Mouse (Mus musculus) frontal cortex, postnatal 14 days (tissue): ENCODE results near the gene Gucy2d.
A peak's percentile ranks its signal among the peaks of the same experiment; 100 is the strongest.

Experiments used
- DNase-seq, 2 experiments: peaks; one replicate each; pipeline ENCODE4 v3.0.0; 2022; ENCODE audit warnings: low spot score in 2 of 2

The Gucy2d gene

DNA sequence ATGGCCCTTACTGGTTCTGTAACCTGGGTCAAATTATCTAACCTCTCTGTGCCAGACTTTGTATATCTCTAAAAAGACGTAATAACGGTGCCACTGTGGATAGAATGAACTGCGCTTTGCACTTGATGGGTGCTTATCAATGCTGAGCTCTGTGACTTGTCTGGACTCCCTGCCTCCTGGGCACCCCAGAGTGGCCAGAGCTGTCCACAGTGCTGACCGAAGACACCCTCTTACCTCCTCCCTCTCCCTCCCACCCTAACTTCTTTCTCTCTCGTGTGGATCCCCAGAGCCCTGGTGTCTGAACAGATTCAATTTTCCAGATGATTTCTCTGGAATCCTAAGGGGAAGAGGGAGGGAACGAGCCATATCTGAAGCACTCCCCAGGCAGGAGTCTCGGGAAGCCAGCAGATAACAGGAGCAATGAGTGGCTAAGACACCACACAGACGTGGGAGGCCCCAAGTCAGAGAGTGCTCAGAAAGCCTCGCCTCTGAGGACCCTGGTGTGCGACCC is at the start of gene Gucy2d:
Gucy2d (plus strand) TSS at position 461 of the 511 bp plus-strand sequence.
- DNase-seq: no peak

GRCm38 (mm10) chr7:98390486-98390885 is 49.7 kb upstream of the Gucy2d start:
- no peak for DNase-seq

DNA sequence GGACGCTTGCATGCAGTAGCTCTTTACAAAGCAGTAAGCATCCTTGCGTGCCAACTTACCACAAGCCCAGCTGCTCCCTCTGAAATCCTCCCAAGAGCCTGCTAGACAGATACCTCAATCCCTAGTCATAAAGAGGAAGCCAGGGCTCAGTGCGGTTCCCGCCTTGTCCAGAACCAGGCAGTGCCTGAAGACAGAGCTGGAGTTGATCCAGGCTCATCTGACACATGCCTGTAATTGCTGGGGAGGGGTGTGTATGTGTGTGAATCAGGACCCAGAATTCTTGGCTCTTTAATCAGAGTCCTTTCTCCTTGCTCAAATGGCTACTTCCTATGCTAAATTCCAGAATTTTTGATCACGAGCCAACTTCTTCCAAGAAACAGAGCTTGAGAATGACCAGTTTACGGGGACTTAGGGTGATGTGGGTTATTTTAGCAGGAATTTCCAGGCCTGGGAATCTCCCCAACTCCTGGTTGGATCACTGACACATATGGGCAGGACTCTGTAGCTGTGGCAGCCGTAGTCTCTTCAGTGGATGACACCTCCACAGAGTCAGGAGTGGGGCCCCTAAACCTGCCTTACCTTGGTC is 48.8 kb upstream of the Gucy2d start:
- DNase-seq: no peak

- DNase-seq: no peak
These were observed 47.6 kb upstream of the Gucy2d start for GRCm38 (mm10) chr7:98392466-98393201.

- DNase-seq: no peak
These were observed 37.3 kb upstream of the Gucy2d start for GRCm38 (mm10) chr7:98402582-98403574.

DNA sequence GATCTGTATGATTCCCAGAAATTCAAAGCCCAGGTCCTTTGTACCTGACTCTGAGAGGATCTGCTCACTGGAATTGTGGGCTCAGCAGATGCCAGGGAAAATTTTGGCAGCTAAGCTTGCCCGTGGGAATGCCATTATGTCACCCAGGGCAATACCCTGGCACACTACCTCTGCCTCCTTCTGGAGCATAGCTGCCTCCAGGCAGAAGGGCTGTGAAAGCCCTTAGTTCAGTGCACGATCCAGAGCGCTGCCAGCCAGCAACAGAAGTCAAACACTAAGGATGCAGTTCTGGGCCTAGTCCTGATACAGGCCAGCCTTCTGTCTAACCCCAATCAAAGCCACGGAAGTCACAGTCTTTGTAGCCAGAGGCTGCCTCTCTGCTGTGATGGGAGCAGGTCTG is 36.2 kb upstream of the Gucy2d start:
- no peak for DNase-seq

- no peak for DNase-seq
These were observed 32.6 kb upstream of the Gucy2d start for GRCm38 (mm10) chr7:98407615-98408014.

- no peak for DNase-seq
These were observed 27.1 kb upstream of the Gucy2d start for GRCm38 (mm10) chr7:98413115-98413514.

- no peak for DNase-seq
These were observed 24.7 kb upstream of the Gucy2d start for GRCm38 (mm10) chr7:98415550-98415949.

- DNase-seq: no peak
These were observed 24.2 kb upstream of the Gucy2d start for GRCm38 (mm10) chr7:98416020-98416419.

- DNase-seq: peak; percentile 56 to 69
These were observed 22.0 kb upstream of the Gucy2d start for GRCm38 (mm10) chr7:98418031-98418805.

DNA sequence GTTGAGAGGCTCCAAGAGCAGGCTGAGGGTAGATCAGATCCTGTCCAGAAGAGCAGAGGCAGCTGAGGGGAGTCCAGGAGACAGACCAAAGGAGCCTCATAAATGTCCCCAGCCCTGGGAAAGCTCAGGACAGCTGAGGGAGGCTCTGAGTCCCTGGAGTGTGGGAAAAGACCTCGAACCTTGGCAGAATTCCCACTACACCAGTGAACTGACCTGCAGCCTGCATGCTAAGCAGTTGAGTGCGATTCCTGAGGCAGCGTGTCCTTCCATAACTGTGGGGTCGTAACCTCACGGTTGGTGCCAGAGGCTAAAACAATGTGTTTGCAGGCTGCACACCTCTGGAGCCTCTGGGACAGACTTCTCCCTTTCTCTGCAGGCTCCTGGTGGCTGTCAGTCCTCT is 20.9 kb upstream of the Gucy2d start:
- DNase-seq: no peak

- no peak for DNase-seq
These were observed 16.7 kb upstream of the Gucy2d start for GRCm38 (mm10) chr7:98423546-98423945.

GRCm38 (mm10) chr7:98424396-98424795 is 15.8 kb upstream of the Gucy2d start:
- no peak for DNase-seq

GRCm38 (mm10) chr7:98425551-98425950 is 14.7 kb upstream of the Gucy2d start:
- DNase-seq: no peak

GRCm38 (mm10) chr7:98426641-98427040 is 13.6 kb upstream of the Gucy2d start:
- no peak for DNase-seq

DNA sequence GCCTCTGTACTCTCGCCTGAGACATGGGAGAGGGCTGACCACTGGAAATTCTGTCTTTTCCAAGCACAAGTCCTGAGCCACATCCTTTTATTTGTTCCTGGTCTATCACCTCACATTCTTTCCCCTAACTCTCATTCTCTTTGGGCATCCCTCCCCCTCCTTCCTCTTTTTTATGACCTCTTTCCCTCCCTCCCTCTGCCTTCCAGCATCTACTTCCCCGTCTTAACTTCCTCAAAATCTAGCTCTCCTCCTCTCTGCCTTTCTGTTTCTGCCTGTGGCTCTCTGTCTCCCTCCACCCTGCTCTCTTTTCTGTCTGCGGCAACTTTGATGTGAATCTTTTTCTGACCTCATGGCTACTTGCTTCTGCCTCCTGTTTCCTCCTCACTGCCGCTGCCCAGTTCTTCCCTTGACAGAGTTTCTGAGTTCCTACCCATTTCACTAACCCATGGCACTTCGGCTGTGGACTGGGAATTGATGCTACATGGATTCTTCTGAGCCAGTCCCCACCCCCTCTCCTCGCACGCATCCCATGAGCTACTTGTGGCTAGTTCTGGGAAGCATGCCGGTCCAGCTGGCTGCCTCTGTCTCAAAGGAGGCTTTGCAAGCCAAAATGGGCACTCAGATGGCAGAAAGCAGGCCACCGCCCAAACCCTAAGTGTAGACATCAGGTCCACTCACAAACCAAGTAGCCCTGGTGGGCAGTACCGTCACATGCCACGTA is 12.9 kb upstream of the Gucy2d start:
- DNase-seq: no peak

DNA sequence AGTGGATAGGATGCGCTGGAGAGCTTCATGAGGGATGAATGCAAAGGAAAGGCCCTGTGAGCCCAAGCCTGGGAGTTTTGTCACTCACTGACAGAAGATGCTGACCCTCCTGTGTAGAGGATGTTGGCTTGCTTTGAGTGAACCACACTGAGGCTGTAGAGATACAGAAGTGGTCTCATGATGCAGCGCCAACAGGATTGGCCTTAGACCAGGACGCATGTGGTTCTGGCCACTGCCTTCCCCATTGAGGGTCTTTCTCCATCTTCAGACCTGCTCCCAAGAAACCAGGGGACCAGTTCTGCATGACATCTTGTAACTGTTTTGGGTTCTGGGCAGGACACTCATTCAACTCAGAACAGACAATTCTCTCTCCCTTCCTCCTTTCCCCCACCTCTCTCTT is 10.6 kb upstream of the Gucy2d start:
- no peak for DNase-seq

GRCm38 (mm10) chr7:98430785-98431184 is 9.4 kb upstream of the Gucy2d start:
- peak in 1 of 2 experiments; percentile 61 for DNase-seq

DNA sequence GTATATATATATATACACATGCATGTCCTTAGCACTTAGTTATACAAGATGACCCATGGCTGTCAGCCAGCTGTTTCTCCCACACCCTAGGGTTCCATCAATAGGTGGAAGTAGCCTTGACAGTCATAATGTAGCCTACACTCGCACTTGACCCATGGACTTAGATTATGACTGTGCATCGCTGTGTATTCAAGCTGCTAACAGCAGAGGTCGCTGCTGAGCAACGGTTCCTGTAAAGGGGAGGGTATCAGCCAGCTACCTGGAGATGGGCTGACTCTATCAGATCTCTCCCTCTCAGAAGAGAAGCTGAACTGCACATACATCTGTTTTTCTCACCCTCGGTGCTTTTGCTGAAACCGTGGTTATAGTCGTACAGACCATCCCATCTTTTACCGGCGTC is 2.6 kb upstream of the Gucy2d start:
- DNase-seq: peak in 1 of 2 experiments; percentile 14

GRCm38 (mm10) chr7:98446873-98447272 is 6.7 kb downstream of the Gucy2d start:
- no peak for DNase-seq
